Mouse (Mus musculus): Measurements from ENCODE around the gene Lefty1. TPM values are rescaled to one million over a fixed set of nuclear protein-coding genes. Genes with fewer than 3 reads are reported as not detected.
"Not testable (repeated sequence)": the region's sequence is repeated elsewhere in the genome, so short reads cannot be mapped to it uniquely, and the experiment has no call there.

Lefty1 gene
- total and polyA plus RNA-seq, 2 experiments from 2014 or later: 0.29 TPM; not detected in 1

DNA sequence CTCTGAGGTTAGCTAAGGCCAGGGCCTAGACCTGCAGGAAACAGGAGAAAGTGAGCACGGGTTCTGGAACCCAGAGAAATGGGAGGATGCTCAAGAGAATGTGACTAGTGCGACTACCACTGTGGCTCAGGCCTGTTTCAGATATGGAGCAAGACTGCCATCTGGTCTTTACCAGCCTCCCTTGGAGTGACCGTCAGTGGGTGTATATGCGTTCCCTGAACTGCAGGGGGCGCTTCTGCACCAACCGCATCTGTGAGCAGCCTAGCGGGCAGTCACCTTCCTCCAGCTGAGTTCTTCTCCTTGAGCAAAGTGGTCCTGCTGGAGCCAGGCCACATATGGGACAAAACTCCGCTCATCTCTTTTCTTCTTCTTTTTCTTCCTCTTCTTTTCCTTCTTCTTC is 15.1 kb upstream of the Lefty1 start:
- no peak overlapping the region for H3K27ac ChIP-seq
- ATAC-seq (no peak), DNase-seq (ENCODE audit: low spot score) (no peak)
- no peaks in the 10 kb centered on the region for H3K36me3 ChIP-seq (ENCODE audit: insufficient read depth, low read length)
- no peaks in the 10 kb centered on the region for H3K9me3 ChIP-seq (ENCODE audit: low read length)
- no peak overlapping the region for H3K9ac ChIP-seq (replicated peaks; ENCODE audit: low read length)
- TF ChIP-seq CTCF (IDR thresholded peaks at IDR 0.05; ENCODE audit: low read depth): peak; percentile 54
- 32% methylated on average over 8 of the region's 8 CpGs for WGBS
- no peak overlapping the region for H3K4me3 ChIP-seq (ENCODE audit: low read length)
- no peak overlapping the region for H3K4me2 ChIP-seq (ENCODE audit: low read depth, low read length)
- H3K27me3 ChIP-seq (ENCODE audit: insufficient read depth, low read length): no peaks in the 10 kb centered on the region
- no peaks in the 10 kb centered on the region for H3K4me1 ChIP-seq (ENCODE audit: insufficient read depth, low read length)

DNA sequence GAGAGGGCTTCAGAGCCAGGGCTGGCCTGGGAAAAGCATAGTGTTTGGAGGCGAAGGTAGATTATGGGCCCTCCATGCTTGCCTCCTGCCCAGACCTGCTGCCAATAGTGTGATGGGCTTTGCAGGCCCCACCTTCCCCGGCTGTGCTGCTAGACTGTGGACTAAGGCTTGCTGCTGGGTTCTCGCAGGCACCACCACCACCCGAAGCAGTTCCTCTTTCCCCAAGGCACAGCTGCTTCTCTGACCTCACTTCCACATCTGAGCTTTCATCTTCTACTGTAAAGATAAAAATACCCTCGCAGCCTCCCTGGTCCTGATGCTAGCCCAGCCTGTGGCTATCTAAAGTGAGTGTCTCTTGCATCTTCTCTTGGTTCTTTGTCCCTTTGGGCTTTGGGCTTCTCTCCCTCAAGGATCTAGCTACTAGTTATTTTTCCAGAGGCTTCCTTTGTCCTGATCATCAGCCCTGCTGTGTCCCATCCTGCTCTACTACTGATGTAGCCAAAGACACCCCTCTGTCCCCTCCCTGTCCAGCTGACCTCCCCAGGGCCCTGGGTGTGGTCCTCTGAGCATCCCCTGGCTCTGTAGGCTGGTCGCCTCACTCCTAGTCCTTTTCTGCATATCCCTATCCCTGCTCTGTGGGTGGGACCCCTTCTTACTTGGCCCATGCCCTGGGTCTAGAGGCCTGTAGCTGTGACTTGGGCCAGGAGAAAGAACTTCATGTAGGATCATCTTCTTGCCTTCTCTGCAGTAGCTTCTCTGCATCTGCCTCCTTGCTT is 12.4 kb upstream of the Lefty1 start:
- 75% methylated on average over 6 of the region's 6 CpGs for WGBS
- H3K9ac ChIP-seq (replicated peaks; ENCODE audit: low read length): no peak overlapping the region
- ATAC-seq (no peak), DNase-seq (ENCODE audit: low spot score) (no peak)
- no peak overlapping the region for H3K27ac ChIP-seq
- no peak overlapping the region for H3K4me3 ChIP-seq (ENCODE audit: low read length)
- no peaks in the 10 kb centered on the region for H3K9me3 ChIP-seq (ENCODE audit: low read length)
- H3K36me3 ChIP-seq (ENCODE audit: insufficient read depth, low read length): no peaks in the 10 kb centered on the region
- no peak overlapping the region for H3K4me2 ChIP-seq (ENCODE audit: low read depth, low read length)
- no peaks in the 10 kb centered on the region for H3K4me1 ChIP-seq (ENCODE audit: insufficient read depth, low read length)
- no peaks in the 10 kb centered on the region for H3K27me3 ChIP-seq (ENCODE audit: insufficient read depth, low read length)
- no peak for TF ChIP-seq CTCF (IDR thresholded peaks at IDR 0.05; ENCODE audit: low read depth)

DNA sequence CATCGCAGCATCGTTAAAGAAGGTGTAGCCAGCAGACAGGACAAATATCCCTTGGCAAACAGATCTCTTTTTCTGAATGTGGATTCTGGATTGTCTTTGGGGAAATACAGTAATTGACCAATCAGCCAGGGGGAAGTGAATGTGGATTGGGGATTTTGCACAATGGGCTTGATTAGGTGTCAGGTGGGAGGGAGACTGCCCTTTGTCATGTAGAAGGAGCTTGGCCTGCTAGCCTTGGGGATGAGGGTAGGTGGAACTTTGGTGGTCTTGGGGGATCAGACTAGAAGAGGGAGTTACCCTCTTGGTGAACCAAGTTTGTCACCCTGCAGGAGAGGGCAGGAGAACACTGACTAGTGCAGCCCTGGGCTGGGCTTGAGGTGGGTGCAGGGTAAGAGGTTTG is 10.1 kb upstream of the Lefty1 start:
- H3K9me3 ChIP-seq (ENCODE audit: low read length): no peaks in the 10 kb centered on the region
- H3K4me1 ChIP-seq (ENCODE audit: insufficient read depth, low read length): no peaks in the 10 kb centered on the region
- H3K27ac ChIP-seq: no peak overlapping the region
- H3K4me3 ChIP-seq (ENCODE audit: low read length): no peak overlapping the region
- DNase-seq (ENCODE audit: low spot score): no peak
- no peak overlapping the region for H3K4me2 ChIP-seq (ENCODE audit: low read depth, low read length)
- H3K27me3 ChIP-seq (ENCODE audit: insufficient read depth, low read length): no peaks in the 10 kb centered on the region
- TF ChIP-seq CTCF (IDR thresholded peaks at IDR 0.05; ENCODE audit: low read depth): no peak
- 62% methylated on average over 2 of the region's 2 CpGs for WGBS
- no peak for ATAC-seq
- no peak overlapping the region for H3K9ac ChIP-seq (replicated peaks; ENCODE audit: low read length)
- H3K36me3 ChIP-seq (ENCODE audit: insufficient read depth, low read length): no peaks in the 10 kb centered on the region

DNA sequence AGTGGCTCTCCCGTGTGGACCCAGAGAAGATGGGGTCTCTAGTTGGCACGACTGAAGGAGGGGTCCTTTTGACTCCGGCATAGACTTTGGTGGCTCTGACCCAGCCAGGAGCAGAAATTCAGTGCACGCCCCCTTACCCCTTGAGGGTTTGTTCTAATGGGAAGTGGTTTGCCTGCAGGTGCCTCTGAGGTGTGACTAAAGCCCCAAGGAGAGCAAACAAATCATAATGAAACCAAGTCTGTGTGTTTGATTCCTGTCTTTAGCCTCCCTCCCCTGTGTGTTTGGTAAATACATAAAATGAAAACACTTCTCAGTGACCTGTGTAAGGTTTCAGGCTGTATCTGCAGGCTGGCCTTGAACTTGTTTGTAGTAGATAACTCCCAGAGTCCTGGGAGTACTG is 8.5 kb upstream of the Lefty1 start:
- no peak for ATAC-seq
- DNase-seq (ENCODE audit: low spot score): no peak
- Histone ChIP-seq H3K4me2 (ENCODE audit: low read depth, low read length) (no peak overlapping the region), H3K9ac (replicated peaks; ENCODE audit: low read length) (no peak overlapping the region), H3K4me3 (ENCODE audit: low read length) (no peak overlapping the region), H3K27me3 (ENCODE audit: insufficient read depth, low read length) (no peaks in the 10 kb centered on the region), H3K9me3 (ENCODE audit: low read length) (no peaks in the 10 kb centered on the region), H3K36me3 (ENCODE audit: insufficient read depth, low read length) (no peaks in the 10 kb centered on the region), H3K4me1 (ENCODE audit: insufficient read depth, low read length) (no peaks in the 10 kb centered on the region), H3K27ac (no peak overlapping the region)
- WGBS: 84% methylated on average over 4 of the region's 4 CpGs
- TF ChIP-seq CTCF (IDR thresholded peaks at IDR 0.05; ENCODE audit: low read depth): no peak

DNA sequence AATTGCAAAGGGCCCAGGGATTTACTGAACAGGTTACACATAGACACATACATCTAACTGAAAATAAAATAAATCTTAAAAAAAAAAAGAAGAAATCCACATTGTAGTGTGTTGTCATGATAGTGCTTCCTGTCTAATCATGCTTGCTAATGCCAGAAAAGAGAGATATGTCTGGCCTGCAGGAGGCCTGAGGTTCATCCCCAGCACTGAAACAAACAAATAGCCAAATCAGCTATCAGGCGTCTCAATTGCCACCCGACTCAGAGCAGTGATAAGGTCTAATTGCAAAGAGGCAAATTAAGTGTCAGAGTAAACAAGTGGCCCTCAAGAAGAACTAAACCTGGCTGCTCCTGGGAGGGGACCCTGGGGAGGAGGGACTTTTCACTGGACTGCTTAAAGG is 5.2 kb upstream of the Lefty1 start:
- Histone ChIP-seq H3K9ac (replicated peaks; ENCODE audit: low read length) (no peak overlapping the region), H3K4me2 (ENCODE audit: low read depth, low read length) (no peak overlapping the region), H3K27ac (no peak overlapping the region), H3K36me3 (ENCODE audit: insufficient read depth, low read length) (no peaks in the 10 kb centered on the region), H3K4me1 (ENCODE audit: insufficient read depth, low read length) (no peaks in the 10 kb centered on the region), H3K4me3 (ENCODE audit: low read length) (no peak overlapping the region), H3K27me3 (ENCODE audit: insufficient read depth, low read length) (peaks cover 6% of the 10 kb centered on the region), H3K9me3 (ENCODE audit: low read length) (no peaks in the 10 kb centered on the region)
- no peak for TF ChIP-seq CTCF (IDR thresholded peaks at IDR 0.05; ENCODE audit: low read depth)
- ATAC-seq: no peak
- WGBS: 66% methylated on average over 2 of the region's 2 CpGs
- DNase-seq (ENCODE audit: low spot score): no peak

DNA sequence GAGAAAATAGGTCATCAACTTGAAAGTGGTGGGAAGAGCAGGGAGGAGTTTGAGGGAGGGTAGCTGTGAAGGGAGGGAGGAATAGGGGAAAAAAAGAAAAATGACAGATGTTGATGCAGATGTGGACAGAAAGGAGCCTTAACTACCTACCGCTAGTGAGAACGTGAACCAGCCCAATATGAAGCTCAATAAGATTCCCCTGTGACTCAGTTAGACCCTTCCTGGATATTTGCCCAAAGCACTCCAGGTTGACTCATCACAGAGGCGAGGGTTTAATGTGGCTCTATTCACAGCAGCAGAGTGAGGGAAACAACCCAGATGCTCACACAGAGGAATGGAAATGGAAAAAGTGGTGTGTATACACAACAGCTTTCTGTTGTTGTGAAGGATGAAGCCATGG is 3.7 kb upstream of the Lefty1 start:
- H3K27ac ChIP-seq: no peak overlapping the region
- no peaks in the 10 kb centered on the region for H3K36me3 ChIP-seq (ENCODE audit: insufficient read depth, low read length)
- H3K9me3 ChIP-seq (ENCODE audit: low read length): no peaks in the 10 kb centered on the region
- no peak overlapping the region for H3K4me3 ChIP-seq (ENCODE audit: low read length)
- WGBS: 49% methylated on average over 3 of the region's 3 CpGs
- no peak overlapping the region for H3K9ac ChIP-seq (replicated peaks; ENCODE audit: low read length)
- no peaks in the 10 kb centered on the region for H3K4me1 ChIP-seq (ENCODE audit: insufficient read depth, low read length)
- DNase-seq (ENCODE audit: low spot score): no peak
- TF ChIP-seq CTCF (IDR thresholded peaks at IDR 0.05; ENCODE audit: low read depth): no peak
- no peak overlapping the region for H3K4me2 ChIP-seq (ENCODE audit: low read depth, low read length)
- no peak for ATAC-seq
- H3K27me3 ChIP-seq (ENCODE audit: insufficient read depth, low read length): peaks cover 9% of the 10 kb centered on the region

DNA sequence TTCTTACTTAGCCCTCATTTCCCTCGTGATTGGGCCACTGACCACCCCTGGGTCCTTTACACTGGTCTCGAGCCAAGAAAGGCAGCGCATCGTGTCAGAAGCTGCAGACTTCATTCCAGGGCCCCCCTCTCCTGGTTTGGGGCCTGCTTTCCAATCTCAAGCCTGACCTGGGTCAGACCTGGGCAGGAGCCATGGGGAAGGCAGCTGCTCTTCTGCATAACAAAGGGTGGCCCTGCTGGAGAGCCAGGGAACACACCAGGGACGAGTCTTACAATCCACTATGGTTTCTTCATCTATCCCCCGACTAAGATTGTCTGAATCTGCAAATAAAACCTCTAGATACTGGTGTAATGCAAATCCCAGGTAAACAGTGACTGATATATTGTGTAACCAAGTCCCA is 1.2 kb upstream of the Lefty1 start:
- Histone ChIP-seq H3K36me3 (ENCODE audit: insufficient read depth, low read length) (no peaks in the 10 kb centered on the region), H3K9me3 (ENCODE audit: low read length) (no peaks in the 10 kb centered on the region), H3K9ac (replicated peaks; ENCODE audit: low read length) (no peak overlapping the region), H3K4me2 (ENCODE audit: low read depth, low read length) (no peak overlapping the region), H3K4me3 (ENCODE audit: low read length) (no peak overlapping the region), H3K27ac (no peak overlapping the region), H3K4me1 (ENCODE audit: insufficient read depth, low read length) (no peaks in the 10 kb centered on the region), H3K27me3 (ENCODE audit: insufficient read depth, low read length) (peaks cover 9% of the 10 kb centered on the region)
- TF ChIP-seq CTCF (IDR thresholded peaks at IDR 0.05; ENCODE audit: low read depth): no peak
- ATAC-seq: no peak
- no peak for DNase-seq (ENCODE audit: low spot score)
- WGBS: 18% methylated on average over 6 of the region's 6 CpGs

DNA sequence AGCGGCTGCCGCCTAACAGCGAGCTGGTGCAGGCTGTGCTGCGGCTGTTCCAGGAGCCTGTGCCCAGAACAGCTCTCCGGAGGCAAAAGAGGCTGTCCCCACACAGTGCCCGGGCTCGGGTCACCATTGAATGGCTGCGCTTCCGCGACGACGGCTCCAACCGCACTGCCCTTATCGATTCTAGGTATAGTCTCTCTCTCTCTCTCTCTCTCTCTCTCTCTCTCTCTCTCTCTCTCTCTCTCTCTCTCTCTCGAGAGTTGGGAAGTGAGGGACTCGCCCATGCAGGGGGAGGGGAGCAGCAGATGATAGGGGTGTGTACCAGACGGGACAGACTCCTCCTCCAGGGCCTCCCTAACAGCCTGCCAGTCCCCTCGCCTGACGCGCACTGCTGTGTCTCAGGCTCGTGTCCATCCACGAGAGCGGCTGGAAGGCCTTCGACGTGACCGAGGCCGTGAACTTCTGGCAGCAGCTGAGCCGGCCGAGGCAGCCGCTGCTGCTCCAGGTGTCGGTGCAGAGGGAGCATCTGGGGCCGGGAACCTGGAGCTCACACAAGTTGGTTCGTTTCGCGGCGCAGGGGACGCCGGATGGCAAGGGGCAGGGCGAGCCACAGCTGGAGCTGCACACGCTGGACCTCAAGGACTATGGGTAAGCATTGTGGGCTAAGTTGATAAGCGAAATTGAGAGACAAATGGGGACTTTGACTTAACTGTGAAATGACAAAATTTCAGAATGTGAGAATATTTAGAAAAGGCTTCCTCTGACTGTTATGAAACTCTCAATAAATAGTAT is 2.0 kb downstream of the Lefty1 start:
- not testable (repeated sequence) for DNase-seq (ENCODE audit: low spot score); H3K27ac ChIP-seq; H3K4me1 ChIP-seq (ENCODE audit: insufficient read depth, low read length); H3K9me3 ChIP-seq (ENCODE audit: low read length); H3K9ac ChIP-seq (replicated peaks; ENCODE audit: low read length); H3K36me3 ChIP-seq (ENCODE audit: insufficient read depth, low read length)
- H3K4me2 ChIP-seq (ENCODE audit: low read depth, low read length): peak overlapping the region; percentile 35
- H3K27me3 ChIP-seq (ENCODE audit: insufficient read depth, low read length): peaks cover 14% of the 10 kb centered on the region
- H3K4me3 ChIP-seq (ENCODE audit: low read length): peak overlapping the region; percentile 8; the same call in 1 of the 2 replicates
- ATAC-seq: peak; percentile 89
- 4% methylated on average over 36 of the region's 41 CpGs for WGBS

DNA sequence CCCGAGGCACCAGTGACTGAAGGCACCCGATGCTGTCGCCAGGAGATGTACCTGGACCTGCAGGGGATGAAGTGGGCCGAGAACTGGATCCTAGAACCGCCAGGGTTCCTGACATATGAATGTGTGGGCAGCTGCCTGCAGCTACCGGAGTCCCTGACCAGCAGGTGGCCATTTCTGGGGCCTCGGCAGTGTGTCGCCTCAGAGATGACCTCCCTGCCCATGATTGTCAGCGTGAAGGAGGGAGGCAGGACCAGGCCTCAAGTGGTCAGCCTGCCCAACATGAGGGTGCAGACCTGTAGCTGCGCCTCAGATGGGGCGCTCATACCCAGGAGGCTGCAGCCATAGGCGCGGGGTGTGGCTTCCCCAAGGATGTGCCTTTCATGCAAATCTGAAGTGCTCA is 2.8 kb downstream of the Lefty1 start:
- not testable (repeated sequence) for H3K4me1 ChIP-seq (ENCODE audit: insufficient read depth, low read length); H3K9me3 ChIP-seq (ENCODE audit: low read length); H3K36me3 ChIP-seq (ENCODE audit: insufficient read depth, low read length); H3K4me2 ChIP-seq (ENCODE audit: low read depth, low read length); H3K9ac ChIP-seq (replicated peaks; ENCODE audit: low read length); ATAC-seq; H3K27ac ChIP-seq; H3K4me3 ChIP-seq (ENCODE audit: low read length); DNase-seq (ENCODE audit: low spot score)
- H3K27me3 ChIP-seq (ENCODE audit: insufficient read depth, low read length): peaks cover 19% of the 10 kb centered on the region
- 25% methylated on average over 12 of the region's 13 CpGs for WGBS
